Mouse (Mus musculus) splenic B cell, adult 2 months (primary cell): ENCODE measurements around the gene Gm10217.

Experiments
- DNase-seq: peaks from one replicate; pipeline ENCODE4 v3.0.0-alpha.2; 2011; ENCODE audit warnings: low read depth, low spot score
- H3K27me3 ChIP-seq: 2 replicates; pipeline ENCODE4 v1.6.1; 2012; ENCODE audit warnings: mild to moderate bottlenecking, low read length, moderate library complexity, mixed read lengths; ENCODE audit not compliant: control insufficient read depth, poor library complexity, insufficient read depth, severe bottlenecking
- H3K36me3 ChIP-seq: 2 replicates; pipeline ENCODE4 v1.6.1; 2012; ENCODE audit warnings: mild to moderate bottlenecking, low read length, moderate library complexity, mixed read lengths; ENCODE audit not compliant: control insufficient read depth, poor library complexity, insufficient read depth, severe bottlenecking

Gm10217 gene

DNA sequence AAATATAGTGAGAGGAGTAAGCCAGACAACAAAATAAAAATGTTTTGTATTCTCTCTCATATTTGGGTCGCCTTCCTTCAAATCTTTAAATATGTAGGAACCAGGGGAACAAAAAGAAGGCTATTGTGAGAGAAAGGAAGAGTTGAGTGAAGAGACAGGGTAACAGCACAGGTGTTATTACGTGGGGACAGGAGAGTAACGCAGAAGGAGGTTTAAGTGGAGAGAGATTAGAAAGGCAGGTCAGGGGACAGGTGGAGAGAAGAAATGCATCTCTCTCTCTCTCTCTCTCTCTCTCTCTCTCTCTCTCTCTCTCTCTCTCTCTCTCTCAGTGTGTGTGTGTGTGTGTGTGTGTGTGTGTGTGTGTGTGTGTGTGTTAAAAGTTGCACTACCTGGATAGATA, at the start of gene Gm10217:
Gene Gm10217, plus strand, starts transcription at position 301 of the 400 bp plus-strand sequence.
- no peak for DNase-seq
- H3K36me3 ChIP-seq: no peaks in the 10 kb centered on the region; the same call in 1 of the 2 replicates
- no peaks in the 10 kb centered on the region for H3K27me3 ChIP-seq

GRCm38 (mm10) chr8:9824770-9825169, 39.3 kb upstream of the Gm10217 start:
- H3K36me3 ChIP-seq: no peaks in the 10 kb centered on the region
- no peaks in the 10 kb centered on the region for H3K27me3 ChIP-seq
- DNase-seq: no peak

DNA sequence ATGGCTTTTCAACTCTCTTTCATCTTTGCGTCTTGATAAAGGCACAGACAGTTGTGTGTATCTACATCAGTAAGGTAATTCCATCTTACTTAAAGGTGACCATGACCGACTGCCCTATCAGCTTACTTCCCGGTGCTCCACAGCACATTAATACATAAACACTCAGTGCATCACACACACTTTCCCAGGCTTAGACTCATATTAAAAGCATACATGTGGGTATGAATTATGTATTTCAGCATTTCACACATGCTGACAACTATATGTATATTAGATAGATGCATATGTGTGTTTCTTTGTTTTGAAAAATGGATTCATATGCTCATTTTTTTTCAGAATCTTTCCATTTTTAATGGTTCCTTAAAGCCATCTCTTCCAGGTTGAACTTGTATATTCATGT, 23.8 kb upstream of the Gm10217 start:
- DNase-seq: no peak
- Histone ChIP-seq H3K27me3 (no peaks in the 10 kb centered on the region), H3K36me3 (no peaks in the 10 kb centered on the region)

DNA sequence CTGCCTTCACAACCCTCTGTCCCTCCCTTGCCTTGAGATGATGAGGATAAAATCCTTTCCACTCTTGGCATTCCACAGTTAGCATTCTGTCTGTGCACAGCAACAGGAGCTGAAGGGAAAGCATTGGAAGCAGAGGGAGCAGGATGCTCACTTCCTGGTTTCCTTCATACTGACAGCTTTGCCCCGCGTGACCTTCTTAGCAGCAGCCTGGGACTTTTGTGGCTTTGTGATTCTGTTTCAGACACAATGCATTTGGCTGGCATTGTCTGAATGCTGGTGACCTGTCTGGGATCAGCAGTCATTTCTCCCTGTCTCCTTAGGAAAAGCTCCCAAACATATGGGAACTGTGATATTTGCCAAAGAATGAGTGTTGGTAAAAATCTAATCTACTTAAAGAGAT, 4.8 kb upstream of the Gm10217 start:
- Histone ChIP-seq H3K27me3 (no peaks in the 10 kb centered on the region), H3K36me3 (no peaks in the 10 kb centered on the region)
- no peak for DNase-seq

- no peak for DNase-seq
- H3K36me3 ChIP-seq: no peaks in the 10 kb centered on the region; the same call in 1 of the 2 replicates
- no peaks in the 10 kb centered on the region for H3K27me3 ChIP-seq
These were observed 3.4 kb upstream of the Gm10217 start for GRCm38 (mm10) chr8:9860539-9861203.

DNA sequence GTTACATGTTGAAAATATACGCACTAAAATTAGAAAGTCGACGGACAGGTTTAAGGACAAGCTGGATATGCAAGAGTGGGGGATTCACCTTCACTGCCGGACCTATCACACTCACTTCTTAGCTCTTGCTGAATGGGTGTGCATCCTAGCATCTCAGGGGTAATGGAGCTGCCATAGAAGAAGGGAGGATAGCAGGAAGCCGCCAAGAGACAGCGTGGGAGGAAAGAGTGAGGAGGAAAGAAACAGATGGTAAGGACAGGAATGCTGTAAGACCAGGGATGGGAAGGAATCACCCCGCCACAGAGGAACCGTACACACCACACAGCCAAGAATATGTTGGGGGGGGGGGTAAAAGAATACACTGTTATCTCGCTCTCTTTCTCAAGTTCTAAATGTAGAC, 1.1 kb downstream of the Gm10217 start:
- no peak for DNase-seq
- Histone ChIP-seq H3K27me3 (no peaks in the 10 kb centered on the region), H3K36me3 (no peaks in the 10 kb centered on the region; the same call in 1 of the 2 replicates)

- no peak for DNase-seq
- no peaks in the 10 kb centered on the region; the same call in 1 of the 2 replicates for H3K36me3 ChIP-seq
- H3K27me3 ChIP-seq: no peaks in the 10 kb centered on the region
These were observed 4.0 kb downstream of the Gm10217 start for GRCm38 (mm10) chr8:9868094-9868493.

DNA sequence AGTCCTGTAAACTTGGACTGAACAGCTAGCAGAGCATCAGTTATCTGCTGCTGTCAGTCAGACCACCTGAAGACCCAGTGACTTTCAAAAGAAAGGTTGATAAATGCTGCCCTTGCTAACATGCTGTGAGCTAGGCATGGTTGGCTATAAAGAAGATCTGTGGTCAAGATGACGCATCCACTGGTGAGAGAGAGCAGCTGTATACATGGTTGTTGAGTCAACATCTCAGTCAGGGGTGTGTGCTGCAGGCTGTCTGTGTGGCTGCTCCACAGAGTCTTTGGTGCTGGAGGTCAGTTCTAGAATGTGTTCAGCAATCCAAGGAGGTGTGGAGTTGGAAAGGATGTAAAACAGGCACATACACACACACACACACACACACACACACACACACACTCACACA, 12.2 kb downstream of the Gm10217 start:
- H3K27me3 ChIP-seq: no peaks in the 10 kb centered on the region
- no peak for DNase-seq
- no peaks in the 10 kb centered on the region for H3K36me3 ChIP-seq

GRCm38 (mm10) chr8:9879921-9880320, 15.9 kb downstream of the Gm10217 start:
- Histone ChIP-seq H3K27me3 (no peaks in the 10 kb centered on the region), H3K36me3 (no peaks in the 10 kb centered on the region)
- no peak for DNase-seq

DNA sequence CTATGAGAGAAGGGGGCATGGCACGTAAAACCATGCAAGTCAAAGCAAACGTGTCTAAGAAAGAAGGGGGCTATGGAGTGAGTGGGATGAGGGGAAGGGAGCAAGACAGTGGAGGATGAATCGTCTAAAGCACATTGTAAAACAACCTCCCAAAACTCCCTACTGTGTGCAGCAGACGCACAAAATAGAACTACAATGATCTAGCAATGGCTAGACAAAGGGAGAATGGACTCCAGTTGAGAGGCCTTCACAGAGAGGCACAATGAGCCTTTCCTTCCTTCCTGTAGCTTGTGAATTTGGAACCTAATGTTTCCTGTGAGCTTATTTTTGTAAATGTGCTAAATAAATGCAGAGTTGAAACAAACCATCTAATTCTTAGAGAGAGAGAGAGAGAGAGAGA, 22.7 kb downstream of the Gm10217 start:
- DNase-seq: no peak
- no peaks in the 10 kb centered on the region for H3K36me3 ChIP-seq
- H3K27me3 ChIP-seq: no peaks in the 10 kb centered on the region

DNA sequence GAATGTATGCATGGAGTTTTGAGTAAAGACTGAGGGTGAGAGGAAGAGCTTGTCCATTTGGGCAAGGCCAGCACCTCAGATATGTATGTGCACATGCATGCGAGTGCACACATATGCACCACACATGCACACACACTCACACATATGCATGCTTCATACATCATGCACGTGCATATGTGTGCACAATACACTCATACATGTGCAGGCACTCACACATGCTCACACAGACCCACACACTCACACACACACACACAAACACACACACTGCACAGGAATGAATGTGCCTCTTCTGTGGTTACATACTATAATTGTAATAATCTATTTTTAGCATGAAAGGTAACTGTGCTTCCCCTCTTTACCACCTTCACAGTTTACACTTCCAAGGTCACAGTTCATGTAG, 35.1 kb downstream of the Gm10217 start:
- Histone ChIP-seq H3K27me3 (no peaks in the 10 kb centered on the region), H3K36me3 (no peaks in the 10 kb centered on the region)
- DNase-seq: no peak

DNA sequence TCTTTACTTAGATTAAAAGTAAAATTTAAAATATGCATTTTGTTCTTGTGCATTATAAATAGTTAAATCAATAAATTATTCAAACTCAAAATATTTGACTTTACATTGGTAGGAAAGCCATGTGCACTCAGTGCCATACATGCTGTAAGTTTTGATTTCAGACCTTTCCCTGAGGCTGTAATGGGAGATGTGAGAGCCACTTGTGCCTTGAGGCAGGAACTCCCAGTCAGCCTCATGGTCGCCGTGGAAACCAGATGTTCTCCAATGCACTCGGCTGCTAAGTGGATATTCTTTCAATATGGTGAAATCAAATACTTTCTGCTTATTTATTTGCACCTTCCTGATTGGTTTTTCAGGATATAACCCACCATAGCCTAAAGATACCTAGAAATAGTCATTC, 35.6 kb downstream of the Gm10217 start:
- Histone ChIP-seq H3K27me3 (no peaks in the 10 kb centered on the region), H3K36me3 (no peaks in the 10 kb centered on the region)
- DNase-seq: no peak
